Mouse (Mus musculus) hematopoietic stem cell, adult 5-6 weeks (primary cell): ENCODE results near the gene Teddm1b. TPM values are rescaled to one million over a fixed set of nuclear protein-coding genes. Genes with fewer than 3 reads are reported as not detected.
A peak's percentile ranks its signal among the peaks of the same experiment; 100 is the strongest.

Experiments
- ATAC-seq, 2 experiments: fragments of 125-278 bp in 1 of 2; replicated peaks in 1 of 2; 2 replicates each; pipeline ENCODE4 v1.8.0; 2016 to 2017; ENCODE audit warnings: inconsistent platforms in 2 of 2, mild to moderate bottlenecking in 2 of 2, moderate number of reproducible peaks in 2 of 2, low read depth in 1 of 2, moderate TSS enrichment in 1 of 2; ENCODE audit not compliant: low FRiP score in 2 of 2, poor library complexity in 2 of 2, severe bottlenecking in 2 of 2, insufficient read depth in 1 of 2, low TSS enrichment in 1 of 2
- total RNA-seq: library from RNA; stranded (forward); fragments of 172-1452, 232-1000 nt; gene quantifications from 2 replicates; pipeline ENCODE4 v1.2.3, GENCODE M21; 2017

Gene Teddm1b
- total RNA-seq, 1 experiment from 2014 or later = not detected

- peak; percentile 69 to 89 for ATAC-seq
These were observed 50.5 kb downstream of the Teddm1b start for GRCm38 (mm10) chr1:153924395-153925385.

Other genes with a start within 250 kb of the Teddm1b start
- gene Rgs8, start 221.3 kb upstream of the Teddm1b start, total RNA-seq = 0.44 and 3.6 TPM in 2 replicates
- gene Rgs16, start 134.0 kb upstream of the Teddm1b start, total RNA-seq = 0.45 TPM in 1 of 2 replicates, not detected in the other
- 76.4 and 117 TPM in 2 replicates for gene Rnasel, start 124.9 kb upstream of the Teddm1b start, total RNA-seq
- gene Rgsl1, start 30.2 kb upstream of the Teddm1b start, total RNA-seq = not detected in 2 replicates
- not detected in 2 replicates for gene Teddm1a, start 17.4 kb downstream of the Teddm1b start, total RNA-seq
- 196 and 243 TPM in 2 replicates for gene Glul, start 25.6 kb downstream of the Teddm1b start, total RNA-seq
- gene Teddm2, start 25.9 kb downstream of the Teddm1b start, total RNA-seq = 0.13 and 0.20 TPM in 2 replicates